Mouse (Mus musculus) lung, embryonic 15.5 days (tissue): ENCODE data around the gene N4bp3. TPM values are rescaled to one million over a fixed set of nuclear protein-coding genes. Genes with fewer than 3 reads are reported as not detected.

ENCODE experiments used
- ATAC-seq: fragments of 200-750 bp; cut with Nextera tagmentation; 2 replicates; pipeline ENCODE4 v1.8.0; 2017; ENCODE audit warnings: moderate number of reproducible peaks, borderline replicate concordance; ENCODE audit not compliant: low FRiP score, low TSS enrichment; ENCODE audit errors: extremely low read depth
- H3K27ac ChIP-seq: fragments of 300-500 bp; sonication (generic); 2 replicates; pipeline ENCODE4 v1.5.1; 2015; ENCODE audit warnings: moderate library complexity, mild to moderate bottlenecking, inconsistent platforms
- H3K27me3 ChIP-seq: fragments of 300-500 bp; sonication (generic); 2 replicates; pipeline ENCODE4 v1.6.1; 2015; ENCODE audit warnings: inconsistent platforms
- H3K36me3 ChIP-seq: fragments of 300-500 bp; sonication (generic); 2 replicates; pipeline ENCODE4 v1.6.1; 2015; ENCODE audit warnings: inconsistent platforms
- H3K4me1 ChIP-seq: fragments of 300-500 bp; sonication (generic); 2 replicates; pipeline ENCODE4 v1.6.1; 2015; ENCODE audit warnings: inconsistent platforms
- H3K4me2 ChIP-seq: fragments of 300-500 bp; sonication (generic); 2 replicates; pipeline ENCODE4 v1.6.1; 2015; ENCODE audit warnings: inconsistent platforms, mild to moderate bottlenecking, moderate library complexity
- H3K4me3 ChIP-seq: fragments of 300-500 bp; sonication (generic); 2 replicates; pipeline ENCODE4 v1.5.1; 2015; ENCODE audit warnings: mild to moderate bottlenecking, inconsistent platforms
- H3K9ac ChIP-seq: fragments of 300-500 bp; sonication (generic); 2 replicates; pipeline ENCODE4 v1.6.1; 2015; ENCODE audit warnings: inconsistent platforms
- H3K9me3 ChIP-seq: fragments of 300-500 bp; sonication (generic); 2 replicates; pipeline ENCODE4 v1.6.1; 2016; ENCODE audit warnings: inconsistent platforms
- WGBS: fragments of 180-500 bp; shearing (Covaris S2); methylation state at CpG from one replicate; pipeline ENCODE4 v1.1.7; 2015; 5-methylcytosine and 5-hydroxymethylcytosine counted together
- polyA plus RNA-seq: library from polyadenylated mRNA; unstranded; fragments of >200 nt; fragmentation: Nextera tagmentation; extraction: Ambion mirVana; gene quantifications from 2 replicates; pipeline ENCODE4 v1.2.1, GENCODE M21; 2015

N4bp3 gene
- polyA plus RNA-seq, 1 experiment from 2014 or later: 46.6 TPM

GRCm38 (mm10) chr11:51607096-51607738, 43.4 kb downstream of the N4bp3 start:
- Histone ChIP-seq H3K4me3 (peak overlapping the region; percentile 99), H3K4me2 (peak overlapping the region; percentile 80), H3K27me3 (no peaks in the 10 kb centered on the region), H3K36me3 (peaks cover 34% of the 10 kb centered on the region), H3K9ac (peak overlapping the region; percentile 88), H3K9me3 (no peaks in the 10 kb centered on the region), H3K27ac (peak overlapping the region; percentile 94), H3K4me1 (peaks cover 29% of the 10 kb centered on the region)
- ATAC-seq: peak; percentile 41
- WGBS: 7% methylated on average over 15 of the region's 15 CpGs

GRCm38 (mm10) chr11:51606447-51607095, 44.1 kb downstream of the N4bp3 start, which contains the start of gene Hnrnpab:
Gene Hnrnpab, minus strand, starts transcription at chr11:51606847.
- under 1% methylated on average over 83 of the region's 91 CpGs for WGBS

DNA sequence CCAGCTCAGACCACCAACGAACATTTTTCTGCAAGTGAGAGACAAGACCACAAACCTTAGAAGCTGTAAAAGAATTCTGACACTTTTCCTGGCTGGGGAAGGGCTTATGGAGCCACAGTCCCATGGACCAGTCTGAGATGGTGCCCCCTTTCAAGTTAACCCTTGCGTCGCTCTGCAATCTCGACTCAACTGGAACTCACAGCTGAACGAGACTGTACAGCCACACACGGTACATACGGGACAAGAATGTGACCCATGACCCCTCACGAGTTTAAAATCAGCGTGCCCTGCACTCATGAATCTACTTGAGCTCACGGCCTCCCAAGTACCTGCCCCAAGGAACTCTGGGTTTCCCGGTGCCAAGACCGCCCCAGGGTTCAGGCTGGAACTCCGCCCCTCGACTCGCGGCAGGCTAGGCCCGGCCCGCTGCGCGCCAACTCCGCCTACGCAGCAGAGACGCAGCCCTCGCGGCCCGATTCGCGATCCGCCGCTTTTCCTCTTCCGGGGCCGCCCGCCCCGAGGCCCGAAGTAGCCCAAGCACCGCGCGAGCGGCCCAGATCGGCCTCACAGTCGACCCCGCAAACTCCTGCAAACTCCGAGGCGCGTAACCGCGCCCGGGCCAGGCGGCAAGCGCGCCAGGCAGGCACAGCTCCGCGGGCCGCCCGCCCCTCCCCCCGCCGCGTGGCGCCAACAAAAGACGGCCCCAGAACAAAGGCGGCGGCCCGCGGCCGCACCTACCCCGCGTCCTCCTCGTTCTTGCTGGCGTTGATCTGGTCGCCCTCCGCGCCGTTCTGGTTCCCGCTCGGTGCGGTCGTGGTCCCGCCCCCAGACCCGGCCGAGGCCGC, 44.8 kb downstream of the N4bp3 start:
- no peaks in the 10 kb centered on the region for H3K27me3 ChIP-seq
- WGBS: under 1% methylated on average over 77 of the region's 81 CpGs
- H3K9ac ChIP-seq: peak overlapping the region; percentile 99
- H3K4me3 ChIP-seq: peak overlapping the region; percentile 99
- ATAC-seq: peak; percentile 81
- peak overlapping the region; percentile 71 for H3K4me2 ChIP-seq
- H3K4me1 ChIP-seq: peaks cover 33% of the 10 kb centered on the region
- peaks cover 48% of the 10 kb centered on the region for H3K36me3 ChIP-seq
- no peaks in the 10 kb centered on the region for H3K9me3 ChIP-seq
- peak overlapping the region; percentile 94 for H3K27ac ChIP-seq

More at GRCm38 (mm10) chr11:51606447-51607095, 44.1 kb downstream of the N4bp3 start, which contains the start of gene Hnrnpab:
- no peaks in the 10 kb centered on the region for H3K27me3 ChIP-seq
- peaks cover 40% of the 10 kb centered on the region for H3K36me3 ChIP-seq
- peak within 1 kb of the TSS; percentile 99 for H3K9ac ChIP-seq
- peak within 1 kb of the TSS; percentile 94 for H3K27ac ChIP-seq
- H3K4me1 ChIP-seq: peaks cover 33% of the 10 kb centered on the region
- ATAC-seq: peak; percentile 93
- peak within 1 kb of the TSS; percentile 80 for H3K4me2 ChIP-seq
- peak within 1 kb of the TSS; percentile 99 for H3K4me3 ChIP-seq
- H3K9me3 ChIP-seq: no peaks in the 10 kb centered on the region

- no peak overlapping the region for H3K27ac ChIP-seq
- no peak overlapping the region for H3K4me2 ChIP-seq
- peaks cover 83% of the 10 kb centered on the region for H3K36me3 ChIP-seq
- ATAC-seq: no peak
- no peaks in the 10 kb centered on the region for H3K9me3 ChIP-seq
- H3K27me3 ChIP-seq: no peaks in the 10 kb centered on the region
- WGBS: 80% methylated on average over 3 of the region's 3 CpGs
- no peak overlapping the region for H3K9ac ChIP-seq
- H3K4me3 ChIP-seq: no peak overlapping the region
- H3K4me1 ChIP-seq: peaks cover 27% of the 10 kb centered on the region
Observed at GRCm38 (mm10) chr11:51602253-51602652, 48.4 kb downstream of the N4bp3 start.

DNA sequence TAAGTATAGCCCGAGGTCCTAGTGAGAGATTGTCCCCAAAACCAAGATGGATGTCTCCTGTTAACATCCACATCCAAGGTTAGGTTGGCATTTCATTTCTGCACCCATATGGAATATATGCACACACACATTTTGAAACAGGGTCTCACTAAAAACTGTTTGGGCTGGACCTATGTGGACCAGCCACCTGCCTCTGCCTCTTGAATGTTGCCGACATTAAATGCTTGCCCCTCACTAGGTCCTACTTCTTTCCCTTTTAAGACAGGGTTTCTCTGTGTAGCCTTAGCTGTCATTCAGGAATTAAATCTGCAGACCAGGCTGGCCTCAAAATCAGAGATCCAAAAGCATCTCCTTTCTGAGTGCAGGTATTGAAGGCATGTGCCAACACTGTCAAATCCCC, 53.1 kb downstream of the N4bp3 start:
- Histone ChIP-seq H3K9ac (no peak overlapping the region), H3K27me3 (no peaks in the 10 kb centered on the region), H3K4me2 (no peak overlapping the region), H3K4me1 (peaks cover 5% of the 10 kb centered on the region; the same call in 1 of the 2 replicates), H3K27ac (no peak overlapping the region), H3K4me3 (no peak overlapping the region), H3K9me3 (no peaks in the 10 kb centered on the region), H3K36me3 (peaks cover 97% of the 10 kb centered on the region)
- 60% methylated on average over 2 of the region's 2 CpGs for WGBS
- no peak for ATAC-seq

DNA sequence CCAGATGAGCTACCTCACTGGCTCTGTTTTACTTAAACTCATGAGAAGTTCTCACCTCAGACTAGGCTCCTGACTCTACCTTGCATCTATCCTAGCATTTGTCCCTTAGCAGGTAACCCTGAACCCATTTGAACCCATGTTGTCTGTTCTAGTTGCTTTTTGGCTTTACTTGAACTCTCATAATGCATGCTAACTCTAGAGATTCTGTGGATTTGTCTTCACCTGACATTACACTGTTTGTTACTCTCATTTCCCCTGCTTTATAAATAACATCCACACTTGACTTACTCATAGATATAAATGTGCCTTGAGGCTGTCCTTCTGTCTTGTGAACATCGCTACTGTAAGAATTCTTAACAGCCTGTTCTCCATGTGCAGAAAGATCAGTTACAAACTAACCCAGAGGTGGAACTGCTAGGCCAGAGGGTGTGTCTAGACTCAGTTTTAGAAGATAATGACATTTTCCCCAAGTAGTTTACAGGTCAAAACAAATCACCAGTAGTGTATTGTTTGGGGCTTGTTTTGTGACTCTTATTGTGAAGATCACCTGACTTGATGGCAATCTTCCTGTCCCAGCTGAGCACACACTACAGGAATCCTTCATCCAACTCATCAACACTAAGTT, 55.1 kb downstream of the N4bp3 start:
- Histone ChIP-seq H3K4me1 (no peaks in the 10 kb centered on the region), H3K27me3 (no peaks in the 10 kb centered on the region), H3K27ac (no peak overlapping the region), H3K4me2 (no peak overlapping the region), H3K9ac (no peak overlapping the region), H3K36me3 (peaks cover 96% of the 10 kb centered on the region), H3K4me3 (no peak overlapping the region), H3K9me3 (no peaks in the 10 kb centered on the region)
- WGBS: 88% methylated on average over 1 of the region's 1 CpGs
- ATAC-seq: no peak

GRCm38 (mm10) chr11:51594715-51595350, 55.8 kb downstream of the N4bp3 start:
- no peaks in the 10 kb centered on the region for H3K4me1 ChIP-seq
- H3K9ac ChIP-seq: no peak overlapping the region
- H3K27ac ChIP-seq: no peak overlapping the region
- H3K9me3 ChIP-seq: no peaks in the 10 kb centered on the region
- peaks cover 95% of the 10 kb centered on the region for H3K36me3 ChIP-seq
- H3K27me3 ChIP-seq: no peaks in the 10 kb centered on the region
- no peak overlapping the region for H3K4me3 ChIP-seq
- 56% methylated on average over 3 of the region's 3 CpGs for WGBS
- ATAC-seq: no peak
- no peak overlapping the region for H3K4me2 ChIP-seq

DNA sequence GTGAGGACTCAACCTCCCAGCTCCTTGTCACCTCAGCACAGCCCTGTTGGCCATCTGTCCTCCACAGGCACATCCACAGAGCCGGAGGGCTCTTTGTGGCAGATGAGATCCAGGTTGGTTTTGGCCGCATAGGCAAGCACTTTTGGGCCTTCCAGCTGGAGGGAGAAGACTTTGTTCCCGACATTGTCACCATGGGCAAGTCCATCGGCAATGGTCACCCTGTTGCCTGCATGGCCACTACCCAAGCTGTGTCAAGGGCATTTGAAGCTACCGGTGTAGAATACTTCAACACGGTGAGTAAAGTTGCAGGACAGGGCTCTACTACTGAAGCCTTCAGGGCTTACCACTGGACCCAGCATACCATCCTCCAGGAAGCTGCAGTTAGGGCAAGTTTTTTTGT, 56.8 kb downstream of the N4bp3 start:
- ATAC-seq: no peak
- H3K4me1 ChIP-seq: no peaks in the 10 kb centered on the region
- no peak overlapping the region for H3K9ac ChIP-seq
- no peak overlapping the region for H3K4me2 ChIP-seq
- no peaks in the 10 kb centered on the region for H3K9me3 ChIP-seq
- peaks cover 95% of the 10 kb centered on the region for H3K36me3 ChIP-seq
- H3K27ac ChIP-seq: no peak overlapping the region
- no peak overlapping the region for H3K4me3 ChIP-seq
- H3K27me3 ChIP-seq: no peaks in the 10 kb centered on the region
- WGBS: 87% methylated on average over 6 of the region's 6 CpGs

DNA sequence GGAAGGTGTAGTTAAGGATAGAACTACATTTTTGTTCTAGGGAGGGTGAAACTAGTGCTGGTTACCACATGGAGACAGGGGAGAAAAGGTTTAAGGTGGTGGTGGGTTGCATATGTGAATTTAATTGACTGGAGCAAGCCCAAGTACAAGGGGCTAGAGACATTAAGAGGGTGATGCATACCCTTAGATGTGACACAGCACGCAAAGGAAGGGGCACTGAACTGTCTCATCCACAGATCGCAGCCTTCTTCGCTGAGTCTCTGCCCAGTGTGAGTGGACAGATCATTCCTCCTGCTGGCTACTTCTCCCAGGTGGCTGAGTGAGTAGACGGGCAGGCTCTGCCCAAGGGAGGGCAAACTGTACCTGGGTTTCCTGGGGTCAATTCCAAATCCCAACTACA, 57.3 kb downstream of the N4bp3 start:
- Histone ChIP-seq H3K9ac (no peak overlapping the region), H3K4me1 (no peaks in the 10 kb centered on the region), H3K27ac (no peak overlapping the region), H3K4me3 (no peak overlapping the region), H3K27me3 (no peaks in the 10 kb centered on the region), H3K4me2 (no peak overlapping the region), H3K36me3 (peaks cover 94% of the 10 kb centered on the region), H3K9me3 (no peaks in the 10 kb centered on the region)
- no peak for ATAC-seq
- 86% methylated on average over 4 of the region's 4 CpGs for WGBS
